Mouse (Mus musculus) heart, embryonic 13.5 days (tissue): Measurements from ENCODE around the gene Mief2. TPM values are rescaled to one million over a fixed set of nuclear protein-coding genes. Genes with fewer than 3 reads are reported as not detected.

Experiments used
- ATAC-seq: fragments of 200-750 bp; cut with Nextera tagmentation; 2 replicates; pipeline ENCODE4 v1.8.0; 2017; ENCODE audit warnings: moderate TSS enrichment; ENCODE audit not compliant: insufficient number of reproducible peaks, low FRiP score, low TSS enrichment; ENCODE audit errors: extremely low read depth
- H3K27ac ChIP-seq: fragments of 300-500 bp; sonication (generic); replicated peaks from 2 replicates; pipeline ENCODE4 v1.5.1; 2015; ENCODE audit warnings: moderate library complexity, mild to moderate bottlenecking, inconsistent platforms
- H3K27me3 ChIP-seq: fragments of 300-500 bp; sonication (generic); replicated peaks from 2 replicates; pipeline ENCODE4 v1.6.1; 2015; ENCODE audit warnings: mild to moderate bottlenecking, inconsistent platforms
- H3K36me3 ChIP-seq: fragments of 300-500 bp; sonication (generic); 2 replicates; pipeline ENCODE4 v1.6.1; 2015; ENCODE audit warnings: mild to moderate bottlenecking, inconsistent platforms
- H3K4me1 ChIP-seq: fragments of 300-500 bp; sonication (generic); 2 replicates; pipeline ENCODE4 v1.6.1; 2015; ENCODE audit warnings: inconsistent platforms
- H3K4me2 ChIP-seq: fragments of 300-500 bp; sonication (generic); 2 replicates; pipeline ENCODE4 v1.6.1; 2015; ENCODE audit warnings: inconsistent platforms, mild to moderate bottlenecking, moderate library complexity
- H3K4me3 ChIP-seq: fragments of 300-500 bp; sonication (generic); 2 replicates; pipeline ENCODE4 v1.5.1; 2015; ENCODE audit warnings: moderate library complexity, mild to moderate bottlenecking, inconsistent platforms
- H3K9ac ChIP-seq: fragments of 300-500 bp; sonication (generic); 2 replicates; pipeline ENCODE4 v1.6.1; 2015; ENCODE audit warnings: inconsistent platforms, mild to moderate bottlenecking, moderate library complexity
- H3K9me3 ChIP-seq: fragments of 300-500 bp; sonication (generic); 2 replicates; pipeline ENCODE4 v1.6.1; 2016; ENCODE audit warnings: inconsistent platforms
- WGBS: fragments of 180-500 bp; shearing (Covaris S2); methylation state at CpG from one replicate; pipeline ENCODE4 v1.1.7; 2015; ENCODE audit warnings: mixed read lengths; 5-methylcytosine and 5-hydroxymethylcytosine counted together
- polyA plus RNA-seq: library from polyadenylated mRNA; unstranded; fragments of >200 nt; fragmentation: Nextera tagmentation; extraction: Ambion mirVana; gene quantifications from 2 replicates; pipeline ENCODE4 v1.2.1, GENCODE M21; 2015

The Mief2 gene
- polyA plus RNA-seq, result 17.4 and 17.7 TPM in 2 replicates

DNA sequence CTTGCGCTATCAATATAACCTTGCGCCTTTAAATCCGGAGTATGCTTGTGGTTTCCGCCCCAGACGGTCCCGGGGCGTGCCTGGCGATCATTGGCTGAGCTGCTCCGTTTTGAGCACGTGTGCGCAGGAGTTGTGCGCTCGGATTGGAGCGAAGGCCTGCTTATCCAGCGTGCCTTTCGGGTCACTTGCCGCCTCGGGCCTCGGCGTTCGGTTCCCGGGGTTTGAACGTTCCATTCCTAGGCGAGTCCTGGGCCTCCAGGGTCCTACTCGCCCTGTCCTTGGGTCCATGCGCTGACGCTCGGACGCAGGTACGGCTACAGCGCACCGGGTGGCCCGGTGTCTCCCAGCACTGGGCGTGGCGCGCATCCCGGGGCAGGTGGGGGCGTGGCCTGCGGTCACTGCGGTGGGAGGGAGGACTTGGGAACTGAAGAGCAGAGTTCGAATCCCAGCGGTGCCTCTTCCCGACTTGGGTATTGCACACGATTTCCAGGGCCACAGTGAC lies at the start of gene Mief2:
TSS of gene Mief2 (plus strand) at position 139 of the 502 bp plus-strand sequence.
- peak within 1 kb of the TSS; percentile 91 for H3K4me3 ChIP-seq
- peaks cover 50% of the 10 kb centered on the region for H3K36me3 ChIP-seq
- no peaks in the 10 kb centered on the region for H3K9me3 ChIP-seq
- peaks cover 30% of the 10 kb centered on the region for H3K4me1 ChIP-seq
- peak within 1 kb of the TSS; percentile 82 for H3K4me2 ChIP-seq
- no peaks in the 10 kb centered on the region for H3K27me3 ChIP-seq
- ATAC-seq, result peak; percentile 80
- peak within 1 kb of the TSS; percentile 97 for H3K9ac ChIP-seq
- WGBS, result under 1% methylated on average over 44 of the region's 44 CpGs
- H3K27ac ChIP-seq, result peak within 1 kb of the TSS; percentile 91

GRCm38 (mm10) chr11:60696165-60696564 lies 32.0 kb upstream of the Mief2 start:
- WGBS, result 65% methylated on average over 1 of the region's 1 CpGs
- H3K4me1 ChIP-seq, result peaks cover 21% of the 10 kb centered on the region
- H3K9ac ChIP-seq, result no peak overlapping the region
- H3K36me3 ChIP-seq, result no peaks in the 10 kb centered on the region
- H3K9me3 ChIP-seq, result no peaks in the 10 kb centered on the region
- H3K4me2 ChIP-seq, result no peak overlapping the region
- peaks cover 8% of the 10 kb centered on the region; the same call in 1 of the 2 replicates for H3K27me3 ChIP-seq
- no peak overlapping the region for H3K4me3 ChIP-seq
- ATAC-seq, result no peak
- no peak overlapping the region for H3K27ac ChIP-seq

DNA sequence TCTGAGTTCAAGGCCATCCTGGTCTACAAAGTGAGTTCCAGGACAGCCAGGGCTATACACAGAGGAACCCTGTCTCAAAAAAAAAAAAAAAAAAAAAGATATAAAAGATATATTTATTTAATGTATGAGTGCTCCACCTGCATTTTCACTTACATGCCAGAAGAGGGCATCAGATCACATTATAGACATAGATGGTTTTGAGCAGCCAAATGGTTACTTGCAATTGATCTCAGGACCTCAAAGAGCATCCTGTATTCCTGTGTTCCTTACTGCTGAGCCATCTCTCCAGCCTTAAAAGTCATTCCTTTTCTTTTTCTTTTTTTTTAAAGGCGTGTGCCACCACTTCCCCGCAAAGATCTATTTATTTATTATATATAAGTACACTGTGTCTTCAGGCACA lies 30.6 kb upstream of the Mief2 start:
- H3K4me1 ChIP-seq, result peaks cover 33% of the 10 kb centered on the region
- H3K9me3 ChIP-seq, result no peaks in the 10 kb centered on the region
- H3K27me3 ChIP-seq, result peaks cover 8% of the 10 kb centered on the region; the same call in 1 of the 2 replicates
- no peak overlapping the region for H3K4me2 ChIP-seq
- no peak overlapping the region for H3K4me3 ChIP-seq
- no peak overlapping the region for H3K9ac ChIP-seq
- H3K27ac ChIP-seq, result no peak overlapping the region
- 0 out of 2 replicates have a peak, but pooled peaks cover 4% of the 10 kb centered on the region for H3K36me3 ChIP-seq
- WGBS, result 76% methylated on average over 2 of the region's 2 CpGs
- ATAC-seq, result no peak

DNA sequence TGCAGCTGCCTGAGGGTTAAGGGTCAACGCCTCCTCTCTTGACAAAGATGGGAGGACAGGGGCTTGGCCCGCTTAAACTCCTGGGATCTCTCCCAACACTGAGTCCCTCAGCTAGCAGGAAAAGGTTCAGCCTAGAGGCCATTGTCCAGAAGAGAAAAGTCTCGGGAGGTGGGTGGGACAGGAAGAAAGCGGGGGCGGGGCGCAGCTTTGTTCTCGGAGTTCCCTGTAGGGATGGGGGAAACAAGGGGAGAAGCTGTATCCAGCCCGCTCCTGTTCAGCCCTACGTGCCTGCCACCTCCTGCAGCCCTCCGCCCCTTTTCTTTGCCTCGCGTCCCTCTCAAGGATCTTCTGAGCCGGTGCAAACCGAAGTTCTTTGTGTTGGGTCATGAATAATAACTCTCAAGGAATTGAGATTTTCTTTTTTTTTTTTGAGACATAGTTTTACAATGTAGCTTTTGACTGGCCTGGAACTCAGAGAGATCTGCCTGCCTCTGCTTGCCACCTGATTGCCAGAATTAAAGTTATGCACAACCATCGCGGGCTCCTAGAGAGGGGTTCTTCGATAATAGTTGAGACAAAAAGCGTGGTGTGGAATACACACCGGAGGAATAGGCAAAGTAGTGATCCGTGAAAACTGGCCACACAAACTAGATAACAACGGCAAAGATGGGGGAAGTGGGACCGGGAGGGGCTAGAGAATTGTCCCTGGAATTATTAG lies 29.2 kb upstream of the Mief2 start:
- H3K27me3 ChIP-seq, result peaks cover 8% of the 10 kb centered on the region; the same call in 1 of the 2 replicates
- WGBS, result 3% methylated on average over 22 of the region's 22 CpGs
- H3K4me1 ChIP-seq, result peaks cover 41% of the 10 kb centered on the region
- H3K36me3 ChIP-seq, result peaks cover 13% of the 10 kb centered on the region; the same call in 1 of the 2 replicates
- ATAC-seq, result peak; percentile 33
- peak overlapping the region; percentile 97 for H3K9ac ChIP-seq
- peak overlapping the region; percentile 93 for H3K4me2 ChIP-seq
- H3K27ac ChIP-seq, result peak overlapping the region; percentile 93
- no peaks in the 10 kb centered on the region for H3K9me3 ChIP-seq
- H3K4me3 ChIP-seq, result peak overlapping the region; percentile 91

DNA sequence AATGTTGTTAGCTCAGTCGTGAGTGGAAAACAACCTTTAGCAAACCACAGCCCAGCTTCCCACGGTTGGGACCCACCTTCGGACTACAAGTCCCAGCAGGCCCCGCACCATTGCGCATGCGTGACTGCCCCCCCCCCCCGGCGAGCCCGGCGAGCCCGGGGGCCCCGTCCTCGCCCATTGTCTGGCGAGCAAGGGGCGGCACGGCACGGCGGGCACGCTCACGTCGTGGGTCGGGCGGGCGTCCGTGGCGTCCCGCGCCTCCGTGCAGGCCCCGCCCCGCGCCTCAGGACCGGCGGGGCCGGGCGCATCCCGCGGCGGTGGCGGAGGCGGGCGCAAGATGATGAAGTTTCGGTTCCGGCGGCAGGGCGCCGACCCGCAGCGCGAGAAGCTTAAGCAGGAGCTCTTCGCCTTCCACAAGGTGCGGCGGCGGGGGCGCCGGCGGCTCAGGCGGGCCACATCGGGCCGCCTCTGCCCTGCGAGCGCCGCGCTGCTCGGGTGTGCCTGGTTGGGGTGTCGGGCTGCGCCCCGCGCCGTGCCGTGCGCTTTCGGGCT lies 28.6 kb upstream of the Mief2 start, which contains the start of gene Llgl1:
TSS of gene Llgl1 (plus strand) at position 200 of the 552 bp plus-strand sequence.
- peak; percentile 88 for ATAC-seq
- H3K9me3 ChIP-seq, result no peaks in the 10 kb centered on the region
- peaks cover 3% of the 10 kb centered on the region; the same call in 1 of the 2 replicates for H3K27me3 ChIP-seq
- peak within 1 kb of the TSS; percentile 93 for H3K27ac ChIP-seq
- peak within 1 kb of the TSS; percentile 91 for H3K4me3 ChIP-seq
- peaks cover 20% of the 10 kb centered on the region for H3K36me3 ChIP-seq
- peak within 1 kb of the TSS; percentile 97 for H3K9ac ChIP-seq
- peak within 1 kb of the TSS; percentile 93 for H3K4me2 ChIP-seq
- WGBS, result under 1% methylated on average over 63 of the region's 73 CpGs
- peaks cover 41% of the 10 kb centered on the region for H3K4me1 ChIP-seq

GRCm38 (mm10) chr11:60700320-60701185 lies 27.6 kb upstream of the Mief2 start:
- Histone ChIP-seq H3K4me3 (peak overlapping the region; percentile 91), H3K36me3 (peaks cover 29% of the 10 kb centered on the region), H3K27ac (peak overlapping the region; percentile 93), H3K4me2 (peak overlapping the region; percentile 93), H3K4me1 (peaks cover 41% of the 10 kb centered on the region), H3K27me3 (no peaks in the 10 kb centered on the region), H3K9me3 (no peaks in the 10 kb centered on the region), H3K9ac (peak overlapping the region; percentile 97)
- no peak for ATAC-seq
- WGBS, result 24% methylated on average over 12 of the region's 12 CpGs

DNA sequence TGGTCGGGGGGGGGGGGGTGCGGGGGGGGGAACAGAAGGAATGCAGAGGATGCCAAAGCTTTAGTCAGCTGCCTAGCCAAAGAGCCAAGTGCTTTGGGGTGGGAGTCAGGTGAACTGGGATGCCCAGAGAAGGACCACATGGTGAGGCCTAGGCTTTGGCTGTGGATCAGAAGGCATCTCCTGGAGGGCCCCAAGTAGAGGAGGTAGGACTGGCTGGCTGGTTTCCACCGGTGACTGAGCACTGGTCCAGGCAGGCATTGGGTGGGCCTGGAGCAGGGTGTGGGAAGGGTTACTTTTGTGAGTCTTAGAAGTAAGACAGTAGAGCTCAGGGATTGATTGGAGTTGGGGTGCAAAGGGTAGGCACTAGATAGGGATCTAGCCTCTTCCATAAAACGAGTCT lies 26.6 kb upstream of the Mief2 start:
- no peak for ATAC-seq
- H3K27me3 ChIP-seq, result no peaks in the 10 kb centered on the region
- peaks cover 41% of the 10 kb centered on the region for H3K4me1 ChIP-seq
- H3K4me2 ChIP-seq, result no peak overlapping the region
- no peak overlapping the region for H3K9ac ChIP-seq
- peaks cover 40% of the 10 kb centered on the region for H3K36me3 ChIP-seq
- no peaks in the 10 kb centered on the region for H3K9me3 ChIP-seq
- H3K4me3 ChIP-seq, result no peak overlapping the region
- H3K27ac ChIP-seq, result no peak overlapping the region
- 67% methylated on average over 4 of the region's 4 CpGs for WGBS

- peaks cover 55% of the 10 kb centered on the region for H3K36me3 ChIP-seq
- ATAC-seq, result no peak
- H3K27ac ChIP-seq, result no peak overlapping the region
- no peak overlapping the region for H3K9ac ChIP-seq
- H3K27me3 ChIP-seq, result no peaks in the 10 kb centered on the region
- WGBS, result 40% methylated on average over 4 of the region's 4 CpGs
- H3K4me3 ChIP-seq, result no peak overlapping the region
- H3K4me2 ChIP-seq, result no peak overlapping the region
- H3K9me3 ChIP-seq, result no peaks in the 10 kb centered on the region
- H3K4me1 ChIP-seq, result peaks cover 52% of the 10 kb centered on the region
Measured at GRCm38 (mm10) chr11:60703131-60703530, 25.1 kb upstream of the Mief2 start.

GRCm38 (mm10) chr11:60704023-60704880 lies 23.9 kb upstream of the Mief2 start:
- 90% methylated on average over 19 of the region's 19 CpGs for WGBS
- Histone ChIP-seq H3K9me3 (no peaks in the 10 kb centered on the region), H3K4me1 (peaks cover 43% of the 10 kb centered on the region), H3K27me3 (no peaks in the 10 kb centered on the region), H3K4me3 (no peak overlapping the region), H3K27ac (no peak overlapping the region), H3K9ac (no peak overlapping the region), H3K36me3 (peaks cover 66% of the 10 kb centered on the region), H3K4me2 (no peak overlapping the region)
- ATAC-seq, result no peak

- 88% methylated on average over 3 of the region's 3 CpGs for WGBS
- H3K36me3 ChIP-seq, result peaks cover 76% of the 10 kb centered on the region
Measured at GRCm38 (mm10) chr11:60705255-60705654, 22.9 kb upstream of the Mief2 start.

More at GRCm38 (mm10) chr11:60705255-60705654, 22.9 kb upstream of the Mief2 start:
- Histone ChIP-seq H3K27me3 (no peaks in the 10 kb centered on the region), H3K4me3 (no peak overlapping the region), H3K4me2 (no peak overlapping the region), H3K27ac (no peak overlapping the region), H3K9ac (no peak overlapping the region), H3K9me3 (no peaks in the 10 kb centered on the region), H3K4me1 (peaks cover 41% of the 10 kb centered on the region)
- ATAC-seq, result no peak
